Mouse (Mus musculus) testis, adult 2 months (tissue): ENCODE results near the gene Arid5b.

Experiments used
- CTCF ChIP-seq: fragments of 200-500 bp; IDR thresholded peaks from 2 replicates; pipeline ENCODE4 v1.5.1; 2012; ENCODE audit warnings: low read depth, mild to moderate bottlenecking, inconsistent platforms, low read length, moderate library complexity; ENCODE audit not compliant: control insufficient read depth, insufficient read depth, insufficient replicate concordance
- POLR2A ChIP-seq: fragments of 200-500 bp; IDR thresholded peaks from 2 replicates; pipeline ENCODE4 v1.6.1; 2012; ENCODE audit warnings: low read depth, mild to moderate bottlenecking, inconsistent platforms, low read length, moderate library complexity; ENCODE audit not compliant: control insufficient read depth

DNA sequence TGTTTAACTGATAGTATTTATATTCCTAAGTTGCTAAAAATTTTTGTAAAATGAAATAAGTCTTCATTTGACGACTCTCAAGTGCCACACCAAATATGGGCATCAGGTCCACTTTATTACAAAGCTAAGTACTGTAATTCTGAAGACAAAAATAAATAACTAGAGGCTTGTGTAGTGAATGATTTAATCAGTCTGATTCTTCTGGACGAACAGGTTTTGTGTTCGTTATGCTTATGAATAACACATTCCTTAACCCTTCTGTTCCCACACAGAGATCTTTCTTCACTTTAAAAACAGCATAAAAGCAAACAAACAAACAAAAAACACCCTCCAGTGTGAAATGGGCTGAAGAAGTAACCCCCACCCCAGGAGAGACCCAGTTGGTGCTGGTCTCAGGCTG lies 40.4 kb downstream of the Arid5b start:
- no peak for TF ChIP-seq CTCF
- TF ChIP-seq POLR2A: no peak
